In the genomic region with DNA sequence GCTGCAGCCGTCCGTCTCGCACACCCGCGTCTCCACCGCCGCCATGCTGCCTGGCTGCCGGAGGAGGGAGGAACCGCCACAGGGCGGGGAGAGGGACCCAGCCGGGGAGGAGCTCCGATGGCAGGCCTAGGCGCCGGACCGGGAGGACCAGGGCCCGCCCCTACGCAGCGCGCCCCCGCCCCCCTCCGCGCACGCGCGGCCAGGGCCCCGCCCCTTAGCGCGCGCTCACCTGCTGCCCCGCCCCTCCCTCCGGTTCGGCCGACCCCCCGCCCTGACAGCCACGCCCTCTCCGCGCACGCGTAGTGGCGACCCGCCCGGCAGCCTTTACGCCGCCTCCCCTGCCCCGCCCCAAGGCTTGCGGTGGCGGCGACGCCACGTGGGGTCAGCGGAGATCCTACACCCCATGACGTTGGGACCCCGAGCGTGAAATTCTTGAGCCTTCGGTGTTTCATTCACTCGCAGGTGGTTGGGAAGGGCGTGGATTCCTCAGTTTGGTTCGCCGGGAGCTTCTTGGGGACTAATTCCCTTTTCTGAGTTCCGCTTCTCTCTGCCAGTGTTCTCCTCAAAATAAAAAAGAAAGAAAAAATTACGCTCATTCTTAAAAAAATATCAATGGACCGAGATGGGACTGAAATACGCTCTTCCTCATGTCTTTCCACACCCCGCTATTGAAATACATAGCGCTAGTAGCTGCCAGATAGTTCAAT, we compare ENCODE assay signal across 8 mouse cellular contexts. TPM values are rescaled to one million over a fixed set of nuclear protein-coding genes. Genes with fewer than 3 reads are reported as not detected.
DNase-seq lines count a peak whose midpoint lies in the region; ATAC-seq and TF ChIP-seq lines count a peak whose summit lies in the region.

Gene Metap1, minus strand, starts transcription at position 189 of the 707 bp plus-strand sequence.

- peak within 1 kb of the TSS; percentile 63 for H3K27ac ChIP-seq in heart, embryonic 12.5 days (ENCODE audit: poor library complexity, severe bottlenecking)
- H3K27ac ChIP-seq in kidney, postnatal 0 days, result peak within 1 kb of the TSS; percentile 84
- peak within 1 kb of the TSS; percentile 77 for H3K27ac ChIP-seq in liver, embryonic 11.5 days (ENCODE audit: low read depth, low read length)
- H3K27ac ChIP-seq in stomach, embryonic 14.5 days (ENCODE audit: low read length), result peak within 1 kb of the TSS; percentile 59

- peak within 1 kb of the TSS; percentile 93 for H3ac ChIP-seq in C2C12 (ENCODE audit: control insufficient read depth, insufficient read length, low read depth)

- peaks cover 3% of the 10 kb centered on the region for H3K9me3 ChIP-seq in erythroblast, embryonic 14.5 days (ENCODE audit: control insufficient read depth, low read length)
- peaks cover 5% of the 10 kb centered on the region; the same call in 1 of the 2 replicates for H3K9me3 ChIP-seq in heart, embryonic 12.5 days (replicated peaks)
- H3K9me3 ChIP-seq in kidney, postnatal 0 days (replicated peaks; ENCODE audit: low read length), result no peaks in the 10 kb centered on the region
- 0 out of 2 replicates have a peak, but pooled peaks cover 2% of the 10 kb centered on the region for H3K9me3 ChIP-seq in liver, embryonic 11.5 days (ENCODE audit: control insufficient read depth, low read length)
- H3K9me3 ChIP-seq in stomach, embryonic 14.5 days (ENCODE audit: control insufficient read depth, low read depth, low read length), result no peaks in the 10 kb centered on the region

- ATAC-seq in heart, embryonic 12.5 days (ENCODE audit: insufficient number of reproducible peaks, low FRiP score), result peak; percentile 99
- ATAC-seq in kidney, postnatal 0 days (replicated peaks; ENCODE audit: low FRiP score, low read depth), result peak; percentile 99
- peak; percentile 97 for ATAC-seq in liver, embryonic 11.5 days (replicated peaks; ENCODE audit: low FRiP score)
- peak; percentile 99 for ATAC-seq in stomach, embryonic 14.5 days (ENCODE audit: insufficient number of reproducible peaks, insufficient read depth, low FRiP score, low read depth)

- TF ChIP-seq CTCF in C2C12 (IDR thresholded peaks at IDR 0.05; ENCODE audit: control insufficient read depth, insufficient read depth, insufficient read length), result no peak
- no peak; the same call in 1 of the 2 replicates for TF ChIP-seq CTCF in brain, embryonic 14.5 days (IDR thresholded peaks at IDR 0.05; ENCODE audit: borderline replicate concordance, extremely low read depth, insufficient read depth, insufficient read length)
- 0 out of 2 replicates have a peak, but pooled peaks have one; percentile 27 for TF ChIP-seq CTCF in kidney, postnatal 0 days (IDR thresholded peaks at IDR 0.05; ENCODE audit: low read depth)

- H3K4me1 ChIP-seq in erythroblast, embryonic 14.5 days (ENCODE audit: control insufficient read depth), result peaks cover 46% of the 10 kb centered on the region
- peaks cover 7% of the 10 kb centered on the region for H3K4me1 ChIP-seq in heart, embryonic 12.5 days (replicated peaks)
- 0 out of 2 replicates have a peak, but pooled peaks cover 8% of the 10 kb centered on the region for H3K4me1 ChIP-seq in kidney, postnatal 0 days (replicated peaks; ENCODE audit: insufficient read depth, low read length)
- peaks cover 7% of the 10 kb centered on the region for H3K4me1 ChIP-seq in liver, embryonic 11.5 days (replicated peaks; ENCODE audit: control insufficient read depth, insufficient read depth, low read length)
- H3K4me1 ChIP-seq in stomach, embryonic 14.5 days (ENCODE audit: control insufficient read depth, insufficient read depth, low read length), result no peaks in the 10 kb centered on the region

- peak; percentile 50; the same call in 1 of the 2 replicates for TF ChIP-seq POLR2A in brain, embryonic 14.5 days (IDR thresholded peaks at IDR 0.05; ENCODE audit: borderline replicate concordance, extremely low read depth, insufficient read depth, insufficient read length, poor library complexity, severe bottlenecking)

- peak within 1 kb of the TSS; percentile 94 for H3K9ac ChIP-seq in heart, embryonic 12.5 days
- H3K9ac ChIP-seq in kidney, postnatal 0 days (ENCODE audit: low read depth, low read length), result peak within 1 kb of the TSS; percentile 88
- H3K9ac ChIP-seq in liver, embryonic 11.5 days (ENCODE audit: low read depth, low read length), result peak within 1 kb of the TSS; percentile 85
- peak within 1 kb of the TSS; percentile 87 for H3K9ac ChIP-seq in stomach, embryonic 14.5 days (replicated peaks; ENCODE audit: low read depth, low read length)

- peak; percentile 98 for DNase-seq in brain, embryonic 14.5 days (ENCODE audit: low read depth)
- DNase-seq in kidney, postnatal 0 days (ENCODE audit: low spot score), result peak; percentile 96
- DNase-seq in liver, embryonic 11.5 days (ENCODE audit: low spot score), result peak; percentile 98
- peak; percentile 97 for DNase-seq in naive thymus-derived CD4-positive, alpha-beta T cell, adult 2 months (ENCODE audit: low read depth)

- peaks cover 16% of the 10 kb centered on the region for H3K36me3 ChIP-seq in C2C12 (ENCODE audit: control insufficient read depth, insufficient read depth)
- H3K36me3 ChIP-seq in erythroblast, embryonic 14.5 days (ENCODE audit: control insufficient read depth), result peaks cover 23% of the 10 kb centered on the region
- H3K36me3 ChIP-seq in heart, embryonic 12.5 days, result peaks cover 19% of the 10 kb centered on the region
- no peaks in the 10 kb centered on the region for H3K36me3 ChIP-seq in kidney, postnatal 0 days (ENCODE audit: insufficient read depth, low read length)
- H3K36me3 ChIP-seq in liver, embryonic 11.5 days (ENCODE audit: control insufficient read depth, insufficient read depth, low read length), result peaks cover 13% of the 10 kb centered on the region
- peaks cover 6% of the 10 kb centered on the region for H3K36me3 ChIP-seq in stomach, embryonic 14.5 days (ENCODE audit: control insufficient read depth, insufficient read depth, low read length)

- peaks cover 39% of the 10 kb centered on the region for H3K79me3 ChIP-seq in C2C12 (ENCODE audit: low read depth)

- peaks cover 48% of the 10 kb centered on the region for H3K79me2 ChIP-seq in C2C12 (ENCODE audit: control insufficient read depth, insufficient read depth)

- peak within 1 kb of the TSS; percentile 75 for H3K4me3 ChIP-seq in C2C12 (ENCODE audit: insufficient read depth, poor library complexity, severe bottlenecking)
- H3K4me3 ChIP-seq in erythroblast, embryonic 14.5 days (replicated peaks), result peak within 1 kb of the TSS; percentile 72
- peak within 1 kb of the TSS; percentile 88 for H3K4me3 ChIP-seq in heart, embryonic 12.5 days
- H3K4me3 ChIP-seq in kidney, postnatal 0 days (replicated peaks; ENCODE audit: low read depth, low read length), result peak within 1 kb of the TSS; percentile 96
- peak within 1 kb of the TSS; percentile 94 for H3K4me3 ChIP-seq in liver, embryonic 11.5 days (ENCODE audit: low read depth, low read length)
- peak within 1 kb of the TSS; percentile 83 for H3K4me3 ChIP-seq in stomach, embryonic 14.5 days (ENCODE audit: low read depth, low read length)

- peak within 1 kb of the TSS; percentile 78 for H3K4me2 ChIP-seq in heart, embryonic 12.5 days
- peak within 1 kb of the TSS; percentile 58 for H3K4me2 ChIP-seq in kidney, postnatal 0 days (ENCODE audit: low read length)
- H3K4me2 ChIP-seq in liver, embryonic 11.5 days, result peak within 1 kb of the TSS; percentile 88
- peak within 1 kb of the TSS; percentile 73 for H3K4me2 ChIP-seq in stomach, embryonic 14.5 days (replicated peaks; ENCODE audit: low read depth, low read length)

- H3K27me3 ChIP-seq in C2C12 (ENCODE audit: control insufficient read depth, insufficient read depth, insufficient read length), result no peaks in the 10 kb centered on the region
- no peaks in the 10 kb centered on the region for H3K27me3 ChIP-seq in erythroblast, embryonic 14.5 days (ENCODE audit: control insufficient read depth)
- H3K27me3 ChIP-seq in heart, embryonic 12.5 days (replicated peaks), result no peaks in the 10 kb centered on the region
- no peaks in the 10 kb centered on the region for H3K27me3 ChIP-seq in kidney, postnatal 0 days (ENCODE audit: insufficient read depth, low read length)
- no peaks in the 10 kb centered on the region for H3K27me3 ChIP-seq in liver, embryonic 11.5 days (replicated peaks; ENCODE audit: control insufficient read depth, insufficient read depth, low read length)
- H3K27me3 ChIP-seq in stomach, embryonic 14.5 days (ENCODE audit: control insufficient read depth, insufficient read depth, low read length), result no peaks in the 10 kb centered on the region

- under 1% methylated on average over 53 of the region's 65 CpGs for WGBS in heart, embryonic 12.5 days
- WGBS in kidney, postnatal 0 days, result under 1% methylated on average over 46 of the region's 65 CpGs
- WGBS in liver, embryonic 11.5 days, result under 1% methylated on average over 44 of the region's 65 CpGs
- WGBS in stomach, embryonic 14.5 days, result under 1% methylated on average over 58 of the region's 65 CpGs

TF ChIP-seq in C2C12, 6 proteins besides CTCF, POLR2A, EP300 and RAD21:
- TF ChIP-seq USF1 (IDR thresholded peaks at IDR 0.05; ENCODE audit: low read depth), result peak; percentile 72
- no peak for TF ChIP-seq FOSL1 (IDR thresholded peaks at IDR 0.05; ENCODE audit: insufficient read depth, low read length, poor library complexity, severe bottlenecking)
- TF ChIP-seq MAX (IDR thresholded peaks at IDR 0.05), result peak; percentile 61
- no peak for TF ChIP-seq CEBPB (IDR thresholded peaks at IDR 0.05; ENCODE audit: low read depth)
TF ChIP-seq in C2C12: peak in this region for 2.

RNA-seq across cellular contexts. Expression of gene Metap1, which starts in this region (rescaled TPM):
- polyA plus RNA-seq in C2C12 (2012; fragmentation: generic; extraction: Trizol), result 32.2 TPM
- 53.3 and 54.5 TPM in 2 replicates for polyA plus RNA-seq in brain, embryonic 14.5 days (2012; rRNA removed)
- 0.65 and 0.97 TPM in 2 replicates for polyA plus RNA-seq in erythroblast, embryonic 14.5 days (2012)
- 38.8 and 40.9 TPM in 2 replicates for polyA plus RNA-seq in heart, embryonic 12.5 days (2016; fragmentation: Nextera tagmentation; extraction: Ambion mirVana)
- polyA plus RNA-seq in kidney, postnatal 0 days (2015; fragmentation: Nextera tagmentation; extraction: Ambion mirVana), result 40.2 and 41.4 TPM in 2 replicates
- polyA plus RNA-seq in liver, embryonic 11.5 days (2014; fragmentation: Nextera tagmentation; extraction: Ambion mirVana), result 51.8 and 54.1 TPM in 2 replicates
- 59.6 and 66.2 TPM in 2 replicates for polyA plus RNA-seq in stomach, embryonic 14.5 days (2014; fragmentation: Nextera tagmentation; extraction: Ambion mirVana)

Comparison
In these comparisons a context has a peak if more than half of its experiments do, and no peak if none do; other contexts are left out.
1. Peak in every context shown above with its lines: DNase-seq, ATAC-seq, H3K4me3 ChIP-seq and H3K27ac ChIP-seq.
2. RNA of gene Metap1 (polyA plus RNA-seq): 59.6 to 66.2 TPM in stomach, embryonic 14.5 days, 53.3 to 54.5 TPM in brain, embryonic 14.5 days, 51.8 to 54.1 TPM in liver, embryonic 11.5 days, 38.8 to 40.9 TPM in heart, embryonic 12.5 days, 40.2 to 41.4 TPM in kidney, postnatal 0 days and 32.2 TPM in C2C12 (single experiment); 0.65 to 0.97 TPM in erythroblast, embryonic 14.5 days; every median in the first group is over 10 times any median in the second.